Mouse (Mus musculus) layer of hippocampus, adult 6 months (tissue): ENCODE results near the gene Vmn2r80. TPM values are rescaled to one million over a fixed set of nuclear protein-coding genes. Genes with fewer than 3 reads are reported as not detected.

Source experiments
- long read RNA-seq, 2 experiments: library from polyadenylated mRNA; unstranded; transcript quantifications; one replicate each; pipeline ENCODE4 v2.0.0; 2019 to 2020
- polyA plus RNA-seq: library from polyadenylated mRNA; unstranded; fragments of <200 nt; fragmentation: Nextera tagmentation; gene quantifications from 2 replicates; pipeline ENCODE4 v1.2.3, GENCODE M21; 2021

Vmn2r80 gene
- not detected in 2 replicates for polyA plus RNA-seq
- long read RNA-seq, experiment 1 = 0 reads
- long read RNA-seq, experiment 2 = 0 reads

DNA sequence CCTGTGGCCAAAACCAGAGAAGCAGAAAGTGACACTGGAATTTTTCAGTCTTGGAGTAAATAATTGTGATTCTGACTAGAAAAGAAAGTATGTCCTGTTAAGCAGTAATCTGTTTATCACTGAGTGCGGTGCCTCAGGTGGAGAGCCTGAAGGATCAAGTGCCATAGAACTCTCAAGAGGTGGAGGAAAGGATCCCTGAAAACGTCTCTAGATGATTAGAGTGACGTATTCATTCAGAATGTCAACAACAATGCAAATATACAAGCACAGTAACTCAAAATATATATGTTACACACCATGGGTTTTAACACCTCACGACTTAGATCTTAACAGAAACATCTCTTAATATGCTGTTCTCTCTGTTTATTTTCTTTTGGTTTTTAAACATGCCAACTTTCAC, at the start of gene Vmn2r80:
Gene Vmn2r80, plus strand, starts transcription at position 301 of the 400 bp plus-strand sequence.

Other genes starting within 250 kb of the Vmn2r80 start
- not detected in 2 replicates for gene Olfr1354, start 235.6 kb upstream of the Vmn2r80 start, polyA plus RNA-seq
- not detected in 2 replicates for gene Olfr8, start 198.1 kb upstream of the Vmn2r80 start, polyA plus RNA-seq
- gene Olfr1353, start 185.5 kb upstream of the Vmn2r80 start, polyA plus RNA-seq = not detected in 2 replicates
- not detected in 2 replicates for gene Olfr1352, start 167.7 kb upstream of the Vmn2r80 start, polyA plus RNA-seq
- not detected in 2 replicates for gene Olfr1351, start 136.3 kb upstream of the Vmn2r80 start, polyA plus RNA-seq
- not detected in 2 replicates for gene Olfr57, start 120.0 kb upstream of the Vmn2r80 start, polyA plus RNA-seq
- gene 2610008E11Rik, start 51.2 kb upstream of the Vmn2r80 start, polyA plus RNA-seq = 5.1 and 6.2 TPM in 2 replicates
- gene Vmn2r81, start 98.9 kb downstream of the Vmn2r80 start, polyA plus RNA-seq = not detected in 2 replicates
- gene Vmn2r82, start 207.8 kb downstream of the Vmn2r80 start, polyA plus RNA-seq = not detected in 2 replicates